8 mouse cellular contexts compared by ENCODE assay signal in genomic region chr15:27596463-27597140, GRCm38 (mm10). TPM values are rescaled to one million over a fixed set of nuclear protein-coding genes. Genes with fewer than 3 reads are reported as not detected.
DNase-seq lines count a peak whose midpoint lies in the region; ATAC-seq and TF ChIP-seq lines count a peak whose summit lies in the region.

No protein-coding gene starts in this region.

- no peak for ATAC-seq in intestine, postnatal 0 days
- ATAC-seq in intestine, embryonic 16.5 days = no peak
- ATAC-seq in megakaryocyte progenitor cell, adult 5-6 weeks (replicated peaks; ENCODE audit: poor library complexity) = peak; percentile 75
- ATAC-seq in hindbrain, embryonic 11.5 days (ENCODE audit: low FRiP score) = no peak
- no peak for ATAC-seq in hindbrain, embryonic 14.5 days (ENCODE audit: low FRiP score)

- no peaks in the 10 kb centered on the region for H3K9me3 ChIP-seq in intestine, postnatal 0 days (ENCODE audit: control insufficient read depth)
- H3K9me3 ChIP-seq in intestine, embryonic 16.5 days (ENCODE audit: control insufficient read depth, low read length) = no peaks in the 10 kb centered on the region
- H3K9me3 ChIP-seq in hindbrain, embryonic 11.5 days (ENCODE audit: control insufficient read depth, low read length) = no peaks in the 10 kb centered on the region
- H3K9me3 ChIP-seq in hindbrain, embryonic 14.5 days (ENCODE audit: control insufficient read depth, low read length) = no peaks in the 10 kb centered on the region

- no peak overlapping the region for H3K4me3 ChIP-seq in intestine, postnatal 0 days (ENCODE audit: low read depth, low read length)
- H3K4me3 ChIP-seq in intestine, embryonic 16.5 days (ENCODE audit: low read length) = no peak overlapping the region
- H3K4me3 ChIP-seq in hindbrain, embryonic 11.5 days (ENCODE audit: low read depth, low read length) = no peak overlapping the region
- no peak overlapping the region for H3K4me3 ChIP-seq in hindbrain, embryonic 14.5 days (replicated peaks; ENCODE audit: low read length)

- WGBS in intestine, postnatal 0 days = 63% methylated on average over 3 of the region's 3 CpGs
- 72% methylated on average over 3 of the region's 3 CpGs for WGBS in intestine, embryonic 16.5 days
- 87% methylated on average over 3 of the region's 3 CpGs for WGBS in hindbrain, embryonic 11.5 days
- WGBS in hindbrain, embryonic 14.5 days = 80% methylated on average over 3 of the region's 3 CpGs

- peaks cover 58% of the 10 kb centered on the region for H3K36me3 ChIP-seq in intestine, postnatal 0 days (ENCODE audit: control insufficient read depth, insufficient read depth)
- H3K36me3 ChIP-seq in intestine, embryonic 16.5 days (ENCODE audit: control insufficient read depth, insufficient read depth, low read length) = peaks cover 5% of the 10 kb centered on the region
- H3K36me3 ChIP-seq in hindbrain, embryonic 11.5 days (ENCODE audit: control insufficient read depth, insufficient read depth, low read length) = no peaks in the 10 kb centered on the region
- H3K36me3 ChIP-seq in hindbrain, embryonic 14.5 days (replicated peaks; ENCODE audit: control insufficient read depth, insufficient read depth) = peaks cover 32% of the 10 kb centered on the region

- no peak overlapping the region for H3K27ac ChIP-seq in intestine, postnatal 0 days (ENCODE audit: low read depth, low read length)
- no peak overlapping the region for H3K27ac ChIP-seq in intestine, embryonic 16.5 days (ENCODE audit: low read length)
- H3K27ac ChIP-seq in hindbrain, embryonic 11.5 days (ENCODE audit: low read depth, low read length) = no peak overlapping the region
- no peak overlapping the region for H3K27ac ChIP-seq in hindbrain, embryonic 14.5 days

- peak; percentile 27; the same call in 1 of the 2 replicates for TF ChIP-seq CTCF in intestine, postnatal 0 days (IDR thresholded peaks at IDR 0.05; ENCODE audit: low read depth)

- no peaks in the 10 kb centered on the region for H3K4me1 ChIP-seq in intestine, postnatal 0 days (replicated peaks; ENCODE audit: control insufficient read depth, insufficient read depth, low read length)
- H3K4me1 ChIP-seq in intestine, embryonic 16.5 days (ENCODE audit: control insufficient read depth, insufficient read depth, low read length) = peaks cover 3% of the 10 kb centered on the region; the same call in 1 of the 2 replicates
- H3K4me1 ChIP-seq in hindbrain, embryonic 11.5 days (replicated peaks; ENCODE audit: control insufficient read depth, insufficient read depth, low read length) = no peaks in the 10 kb centered on the region
- H3K4me1 ChIP-seq in hindbrain, embryonic 14.5 days (replicated peaks; ENCODE audit: control insufficient read depth, insufficient read depth, low read length) = no peaks in the 10 kb centered on the region

- H3K4me2 ChIP-seq in intestine, postnatal 0 days (replicated peaks; ENCODE audit: low read depth) = no peak overlapping the region
- no peak overlapping the region for H3K4me2 ChIP-seq in intestine, embryonic 16.5 days (ENCODE audit: low read depth, low read length)
- H3K4me2 ChIP-seq in hindbrain, embryonic 11.5 days (replicated peaks; ENCODE audit: low read depth, low read length) = no peak overlapping the region
- H3K4me2 ChIP-seq in hindbrain, embryonic 14.5 days (replicated peaks) = no peak overlapping the region

- no peak overlapping the region for H3K9ac ChIP-seq in intestine, postnatal 0 days (ENCODE audit: low read depth, low read length)
- H3K9ac ChIP-seq in intestine, embryonic 16.5 days (ENCODE audit: low read depth, low read length) = no peak overlapping the region
- no peak overlapping the region for H3K9ac ChIP-seq in hindbrain, embryonic 11.5 days (ENCODE audit: low read depth, low read length)
- H3K9ac ChIP-seq in hindbrain, embryonic 14.5 days = no peak overlapping the region

- no peaks in the 10 kb centered on the region for H3K27me3 ChIP-seq in intestine, postnatal 0 days (replicated peaks; ENCODE audit: control insufficient read depth, insufficient read depth, low read length)
- no peaks in the 10 kb centered on the region for H3K27me3 ChIP-seq in intestine, embryonic 16.5 days (replicated peaks; ENCODE audit: control insufficient read depth, insufficient read depth, low read length)
- no peaks in the 10 kb centered on the region for H3K27me3 ChIP-seq in hindbrain, embryonic 11.5 days (ENCODE audit: control insufficient read depth, insufficient read depth, low read length)
- no peaks in the 10 kb centered on the region for H3K27me3 ChIP-seq in hindbrain, embryonic 14.5 days (ENCODE audit: control insufficient read depth, insufficient read depth, low read length)

- DNase-seq in CD4-positive, CD25-positive, alpha-beta regulatory T cell, adult 2 months (ENCODE audit: low read depth, low spot score) = peak; percentile 90
- DNase-seq in fibroblast of lung, adult 2 months (ENCODE audit: low read depth) = peak; percentile 86
- no peak for DNase-seq in adrenal gland, postnatal 25 days
- no peak for DNase-seq in hindbrain, embryonic 11.5 days (ENCODE audit: low spot score)
- no peak for DNase-seq in hindbrain, embryonic 14.5 days (ENCODE audit: low spot score)

RNA-seq across cellular contexts. Expression of gene Otulin, which starts 33.9 kb away (rescaled TPM):
- 29.9 and 30.8 TPM in 2 replicates for polyA plus RNA-seq in intestine, postnatal 0 days (2015; fragmentation: Nextera tagmentation; extraction: Ambion mirVana)
- 4.7 and 17.1 TPM in 2 replicates for polyA plus RNA-seq in intestine, embryonic 16.5 days (2015; fragmentation: Nextera tagmentation; extraction: Ambion mirVana)
- total RNA-seq in megakaryocyte progenitor cell, adult 5-6 weeks (2015) = 71.6 and 72.0 TPM in 2 replicates
- total RNA-seq in megakaryocyte progenitor cell, adult 5-6 weeks (2017) = 35.4 and 42.0 TPM in 2 replicates
- total RNA-seq in adrenal gland, postnatal 25 days (2021) = 36.3 and 42.4 TPM in 2 replicates
- polyA plus RNA-seq in hindbrain, embryonic 11.5 days (2014; fragmentation: Nextera tagmentation; extraction: Ambion mirVana) = 31.8 and 32.0 TPM in 2 replicates
- polyA plus RNA-seq in hindbrain, embryonic 14.5 days (2014; fragmentation: Nextera tagmentation; extraction: Ambion mirVana) = 30.0 and 31.4 TPM in 2 replicates

Comparison
In these comparisons a context has a peak if more than half of its experiments do, and no peak if none do; other contexts are left out.
1. DNase-seq: peak in CD4-positive, CD25-positive, alpha-beta regulatory T cell, adult 2 months (single experiment) and fibroblast of lung, adult 2 months (single experiment); none in adrenal gland, postnatal 25 days (single experiment), hindbrain, embryonic 11.5 days (single experiment) and hindbrain, embryonic 14.5 days (single experiment).